Mouse (Mus musculus) hindbrain, embryonic 12.5 days (tissue): ENCODE measurements around the gene Abi1. TPM values are rescaled to one million over a fixed set of nuclear protein-coding genes. Genes with fewer than 3 reads are reported as not detected.
"Not testable (repeated sequence)": the region's sequence is repeated elsewhere in the genome, so short reads cannot be mapped to it uniquely, and the experiment has no call there.

Experiments used
- ATAC-seq: fragments of 200-750 bp; cut with Nextera tagmentation; 2 replicates; pipeline ENCODE4 v1.8.0; 2017; ENCODE audit warnings: moderate TSS enrichment; ENCODE audit not compliant: low FRiP score
- H3K27ac ChIP-seq: fragments of 300-500 bp; sonication (generic); 2 replicates; pipeline ENCODE4 v1.5.1; 2016; ENCODE audit warnings: mild to moderate bottlenecking
- H3K27me3 ChIP-seq: fragments of 300-500 bp; sonication (generic); 2 replicates; pipeline ENCODE4 v1.6.1; 2016; ENCODE audit warnings: mild to moderate bottlenecking
- H3K36me3 ChIP-seq: fragments of 300-500 bp; sonication (generic); 2 replicates; pipeline ENCODE4 v1.6.1; 2016; ENCODE audit warnings: mild to moderate bottlenecking
- H3K4me1 ChIP-seq: fragments of 300-500 bp; sonication (generic); 2 replicates; pipeline ENCODE4 v1.6.1; 2016
- H3K4me2 ChIP-seq: fragments of 300-500 bp; sonication (generic); replicated peaks from 2 replicates; pipeline ENCODE4 v1.6.1; 2016; ENCODE audit warnings: mild to moderate bottlenecking
- H3K4me3 ChIP-seq: fragments of 300-500 bp; sonication (generic); 2 replicates; pipeline ENCODE4 v1.5.1; 2016; ENCODE audit warnings: mild to moderate bottlenecking
- H3K9ac ChIP-seq: fragments of 300-500 bp; sonication (generic); 2 replicates; pipeline ENCODE4 v1.6.1; 2016; ENCODE audit warnings: mild to moderate bottlenecking, moderate library complexity
- H3K9me3 ChIP-seq: fragments of 300-500 bp; sonication (generic); replicated peaks from 2 replicates; pipeline ENCODE4 v1.6.1; 2016; ENCODE audit warnings: mild to moderate bottlenecking
- WGBS: fragments of 180-500 bp; shearing (Covaris S2); methylation state at CpG from one replicate; pipeline ENCODE4 v1.1.7; 2016; 5-methylcytosine and 5-hydroxymethylcytosine counted together
- polyA plus RNA-seq: library from polyadenylated mRNA; unstranded; fragments of >200 nt; fragmentation: Nextera tagmentation; extraction: Ambion mirVana; gene quantifications from 2 replicates; pipeline ENCODE4 v1.2.1, GENCODE M21; 2016

Abi1 gene
- polyA plus RNA-seq, 1 experiment from 2014 or later = 48.2 TPM

DNA sequence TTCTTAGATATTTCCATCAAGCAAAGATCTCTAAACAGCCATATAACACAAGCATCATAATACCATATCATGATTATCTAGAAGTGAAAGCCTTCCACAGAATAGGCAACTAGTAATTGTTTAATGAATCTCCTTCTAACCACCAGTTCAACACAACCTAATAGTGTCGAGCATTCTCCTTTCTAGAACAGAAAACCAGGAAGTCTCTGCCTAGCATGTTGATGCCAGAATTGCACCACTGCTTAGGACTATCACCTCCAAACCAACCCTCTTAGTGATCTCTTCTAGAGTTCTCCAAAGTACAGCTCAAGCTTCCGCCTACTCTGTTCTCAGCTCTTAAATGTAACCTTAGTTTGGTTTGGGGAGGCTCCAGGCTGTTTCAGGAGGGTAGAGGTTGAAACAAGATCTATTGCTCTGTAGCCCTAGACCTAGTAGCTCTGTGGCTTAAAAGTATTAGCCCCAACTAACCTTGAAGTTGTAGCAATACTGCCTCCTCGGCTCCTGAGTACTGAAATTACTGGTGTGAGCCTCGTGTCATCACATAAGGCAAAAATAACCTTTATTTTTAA, 16.2 kb downstream of the Abi1 start:
- WGBS = 94% methylated on average over 4 of the region's 4 CpGs
- no peak overlapping the region for H3K4me2 ChIP-seq
- H3K9me3 ChIP-seq = no peaks in the 10 kb centered on the region
- H3K27ac ChIP-seq = no peak overlapping the region
- H3K4me1 ChIP-seq = no peaks in the 10 kb centered on the region
- no peaks in the 10 kb centered on the region for H3K36me3 ChIP-seq
- no peak for ATAC-seq
- no peak overlapping the region for H3K4me3 ChIP-seq
- no peak overlapping the region for H3K9ac ChIP-seq
- H3K27me3 ChIP-seq = no peaks in the 10 kb centered on the region

DNA sequence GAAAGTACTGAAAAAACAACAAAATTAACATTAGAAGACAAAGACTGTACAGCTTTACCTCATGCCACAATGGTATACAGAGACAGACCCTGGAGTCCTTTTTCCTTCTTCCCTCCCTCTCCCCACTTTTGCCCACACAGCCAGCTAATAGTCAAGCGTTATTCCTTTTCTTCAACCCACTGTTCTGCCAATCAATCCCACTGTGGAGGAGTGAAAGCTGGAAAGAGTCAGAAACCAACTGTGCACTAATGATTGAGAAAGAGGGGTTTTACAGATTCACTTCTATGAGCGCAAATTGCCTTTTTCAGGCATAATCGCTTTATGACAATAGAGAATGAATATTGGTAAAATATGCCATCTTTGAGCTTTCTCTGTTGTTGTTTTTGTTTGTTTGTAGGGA, 17.0 kb downstream of the Abi1 start:
- Histone ChIP-seq H3K4me3 (no peak overlapping the region), H3K36me3 (no peaks in the 10 kb centered on the region), H3K4me1 (no peaks in the 10 kb centered on the region), H3K4me2 (no peak overlapping the region), H3K27me3 (no peaks in the 10 kb centered on the region), H3K27ac (no peak overlapping the region), H3K9me3 (no peaks in the 10 kb centered on the region), H3K9ac (no peak overlapping the region)
- no peak for ATAC-seq
- WGBS = 80% methylated on average over 3 of the region's 3 CpGs

DNA sequence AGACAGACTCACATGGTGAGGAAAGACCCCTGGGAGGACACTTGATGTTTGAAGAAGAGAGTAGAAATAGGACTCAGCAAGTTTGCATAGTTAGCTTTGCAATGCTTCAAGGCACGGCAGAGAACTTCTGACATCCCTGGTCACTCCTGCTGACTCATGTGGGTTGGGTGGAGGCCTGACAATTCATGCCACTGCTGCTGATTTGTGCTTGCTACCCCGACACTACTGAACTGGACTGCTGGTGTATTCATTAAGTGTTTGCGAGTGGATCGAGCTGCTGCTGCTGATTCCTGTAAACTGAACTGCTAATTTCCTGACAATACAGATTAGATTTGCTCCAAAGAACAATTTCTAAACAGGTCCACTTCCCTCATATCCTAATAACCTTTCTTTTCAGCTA, 18.3 kb downstream of the Abi1 start:
- no peak overlapping the region for H3K9ac ChIP-seq
- H3K4me1 ChIP-seq = no peaks in the 10 kb centered on the region
- ATAC-seq = no peak
- no peaks in the 10 kb centered on the region for H3K27me3 ChIP-seq
- WGBS = 55% methylated on average over 4 of the region's 4 CpGs
- H3K27ac ChIP-seq = no peak overlapping the region
- H3K4me2 ChIP-seq = no peak overlapping the region
- H3K4me3 ChIP-seq = no peak overlapping the region
- no peaks in the 10 kb centered on the region for H3K9me3 ChIP-seq
- no peaks in the 10 kb centered on the region for H3K36me3 ChIP-seq

DNA sequence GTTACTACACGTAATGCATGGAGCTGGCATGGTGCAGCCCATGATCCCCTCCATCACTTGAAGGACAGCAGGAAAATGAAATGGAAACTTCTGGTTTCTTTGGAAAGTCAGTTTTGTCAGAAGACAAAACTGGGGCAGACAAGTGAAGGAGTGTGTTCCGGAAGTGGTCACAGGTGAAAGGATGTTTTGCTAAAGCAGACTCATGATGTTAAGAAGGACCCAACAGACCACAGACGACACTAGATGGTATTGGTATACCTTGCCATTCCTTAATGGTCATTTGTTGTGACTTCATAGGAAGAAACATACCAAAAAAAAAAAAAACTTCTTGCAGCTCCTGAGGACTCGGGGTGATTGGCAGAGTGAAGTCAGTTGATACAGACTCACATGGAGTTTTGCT, 18.7 kb downstream of the Abi1 start:
- 83% methylated on average over 4 of the region's 4 CpGs for WGBS
- no peaks in the 10 kb centered on the region for H3K36me3 ChIP-seq

DNA sequence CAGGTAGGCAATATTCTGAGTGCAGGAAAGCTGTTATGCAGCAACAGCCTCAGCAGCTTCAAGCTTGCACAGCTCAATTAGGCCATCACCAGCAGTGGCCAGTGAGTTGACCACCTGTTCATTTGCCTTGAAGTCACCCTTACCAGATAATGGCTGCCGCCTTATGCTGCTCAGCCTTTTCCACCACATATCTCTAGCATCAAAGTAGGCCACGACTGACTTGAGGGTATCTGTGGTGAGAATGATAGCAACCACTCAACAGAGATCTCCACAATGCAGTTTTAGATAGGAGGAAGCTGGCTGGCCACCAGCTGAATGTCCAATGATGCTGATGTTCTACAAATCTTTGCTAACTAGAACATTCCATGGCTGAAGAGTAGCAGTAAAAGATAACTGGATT, 20.9 kb downstream of the Abi1 start:
- H3K27me3 ChIP-seq = no peaks in the 10 kb centered on the region
- no peaks in the 10 kb centered on the region for H3K9me3 ChIP-seq
- H3K36me3 ChIP-seq = no peaks in the 10 kb centered on the region
- H3K27ac ChIP-seq = no peak overlapping the region
- no peak overlapping the region for H3K9ac ChIP-seq
- no peak overlapping the region for H3K4me3 ChIP-seq
- ATAC-seq = no peak
- H3K4me2 ChIP-seq = no peak overlapping the region
- WGBS = 98% methylated on average over 2 of the region's 2 CpGs
- H3K4me1 ChIP-seq = 0 out of 2 replicates have a peak, but pooled peaks cover 4% of the 10 kb centered on the region

More for the DNA sequence above, 18.7 kb downstream of the Abi1 start:
- no peak overlapping the region for H3K9ac ChIP-seq
- no peak overlapping the region for H3K4me2 ChIP-seq
- H3K27ac ChIP-seq = no peak overlapping the region
- no peaks in the 10 kb centered on the region for H3K27me3 ChIP-seq
- H3K9me3 ChIP-seq = no peaks in the 10 kb centered on the region
- no peak for ATAC-seq
- no peaks in the 10 kb centered on the region for H3K4me1 ChIP-seq
- no peak overlapping the region for H3K4me3 ChIP-seq

DNA sequence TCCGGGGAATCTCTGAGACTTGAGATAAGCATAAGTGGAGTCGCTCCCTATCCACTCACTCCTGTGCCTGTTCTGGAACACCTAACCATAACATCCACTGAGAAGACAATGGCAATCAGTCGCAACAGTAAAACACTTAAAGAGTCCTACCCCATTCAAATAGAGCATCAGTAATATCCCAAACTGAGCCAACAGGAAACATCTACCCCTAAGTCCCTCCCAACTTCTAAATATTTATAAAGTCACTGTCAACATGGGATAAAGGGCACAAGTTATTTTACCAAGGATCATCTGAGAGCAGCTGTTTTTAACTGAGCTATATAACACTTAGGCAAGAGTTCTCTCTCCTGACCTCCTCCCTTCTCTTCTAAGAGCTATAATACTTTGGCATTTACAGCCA, 23.9 kb downstream of the Abi1 start:
- Histone ChIP-seq H3K4me3 (no peak overlapping the region), H3K27me3 (no peaks in the 10 kb centered on the region)
- ATAC-seq = no peak

DNA sequence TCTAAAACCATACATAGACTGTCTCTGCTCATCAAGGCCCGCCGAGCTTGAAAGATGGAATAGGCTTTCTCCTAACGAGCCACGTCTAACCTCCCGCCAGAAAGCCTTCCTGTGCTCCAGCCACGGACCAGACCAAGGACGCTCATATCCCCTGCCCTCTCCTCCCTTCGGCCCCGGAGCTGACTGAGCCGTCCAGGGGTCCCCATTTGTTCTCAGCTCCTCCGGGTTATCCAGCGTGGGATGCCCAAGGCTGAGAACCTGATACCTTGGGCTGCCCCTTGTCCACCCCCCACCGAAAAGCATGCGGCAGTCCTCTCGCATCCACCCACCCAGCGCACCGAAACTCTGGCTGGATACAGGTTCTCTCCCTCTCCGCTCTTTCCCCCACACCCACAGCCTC, 24.7 kb downstream of the Abi1 start:
- no peaks in the 10 kb centered on the region for H3K27me3 ChIP-seq
- 0 out of 2 replicates have a peak, but pooled peaks cover 4% of the 10 kb centered on the region for H3K4me1 ChIP-seq
- no peak for ATAC-seq
- H3K36me3 ChIP-seq = no peaks in the 10 kb centered on the region
- no peaks in the 10 kb centered on the region for H3K9me3 ChIP-seq
- no peak overlapping the region for H3K4me2 ChIP-seq
- no peak overlapping the region for H3K9ac ChIP-seq
- no peak overlapping the region for H3K27ac ChIP-seq
- no peak overlapping the region for H3K4me3 ChIP-seq
- 48% methylated on average over 18 of the region's 18 CpGs for WGBS

More for the DNA sequence above, 23.9 kb downstream of the Abi1 start:
- Histone ChIP-seq H3K27ac (no peak overlapping the region), H3K36me3 (no peaks in the 10 kb centered on the region), H3K4me2 (no peak overlapping the region), H3K9ac (no peak overlapping the region), H3K4me1 (0 out of 2 replicates have a peak, but pooled peaks cover 4% of the 10 kb centered on the region), H3K9me3 (no peaks in the 10 kb centered on the region)
- WGBS = 82% methylated on average over 3 of the region's 3 CpGs

DNA sequence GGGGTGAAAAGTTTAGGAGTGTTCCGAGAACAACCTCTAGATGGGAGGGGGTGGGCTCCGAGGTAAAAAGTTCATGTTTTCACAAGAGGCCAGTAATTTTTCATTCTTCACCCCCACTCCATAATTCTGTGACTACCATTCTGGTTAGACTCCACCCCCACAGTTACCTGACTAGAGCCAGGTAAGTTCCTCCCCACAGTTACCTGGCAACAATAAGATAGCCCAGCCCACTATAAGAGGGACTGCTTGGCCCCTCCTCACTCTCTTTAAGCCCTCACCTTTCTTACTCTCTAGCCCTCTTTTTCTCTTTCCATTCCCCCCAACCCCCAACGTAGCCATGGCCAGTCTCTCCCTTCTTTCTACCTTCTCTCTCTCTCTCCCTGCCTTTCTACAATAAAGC, 25.1 kb downstream of the Abi1 start:
- H3K27ac ChIP-seq, H3K4me2 ChIP-seq, H3K36me3 ChIP-seq, H3K9ac ChIP-seq, ATAC-seq, H3K4me3 ChIP-seq, H3K4me1 ChIP-seq, H3K27me3 ChIP-seq, H3K9me3 ChIP-seq: not testable (repeated sequence)
- WGBS = 68% methylated on average over 3 of the region's 3 CpGs

DNA sequence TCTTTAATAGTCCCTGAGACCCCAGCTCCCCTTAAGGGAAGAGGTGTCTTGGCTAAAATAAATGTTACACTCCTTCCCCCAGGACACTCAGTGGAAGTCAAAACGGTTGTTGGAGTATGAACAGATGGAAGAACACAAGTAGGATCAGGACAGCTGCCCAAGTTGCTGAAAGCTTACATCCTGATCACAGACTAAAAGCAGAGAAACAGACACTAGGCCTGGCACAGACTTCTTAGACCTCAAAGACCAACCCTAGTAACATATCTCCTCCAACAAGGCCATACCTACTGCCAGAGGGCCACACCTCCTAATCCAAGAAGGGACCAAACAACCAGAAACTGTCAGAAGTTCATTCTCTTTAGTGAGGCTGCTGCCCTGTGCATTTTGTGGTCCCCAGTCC, 31.8 kb downstream of the Abi1 start:
- ATAC-seq = no peak
- no peak overlapping the region for H3K4me2 ChIP-seq
- WGBS = 91% methylated on average over 1 of the region's 1 CpGs
- H3K4me3 ChIP-seq = no peak overlapping the region
- H3K36me3 ChIP-seq = peaks cover 4% of the 10 kb centered on the region; the same call in 1 of the 2 replicates
- no peaks in the 10 kb centered on the region for H3K27me3 ChIP-seq
- H3K4me1 ChIP-seq = no peaks in the 10 kb centered on the region
- H3K9ac ChIP-seq = no peak overlapping the region
- H3K9me3 ChIP-seq = no peaks in the 10 kb centered on the region
- no peak overlapping the region for H3K27ac ChIP-seq

DNA sequence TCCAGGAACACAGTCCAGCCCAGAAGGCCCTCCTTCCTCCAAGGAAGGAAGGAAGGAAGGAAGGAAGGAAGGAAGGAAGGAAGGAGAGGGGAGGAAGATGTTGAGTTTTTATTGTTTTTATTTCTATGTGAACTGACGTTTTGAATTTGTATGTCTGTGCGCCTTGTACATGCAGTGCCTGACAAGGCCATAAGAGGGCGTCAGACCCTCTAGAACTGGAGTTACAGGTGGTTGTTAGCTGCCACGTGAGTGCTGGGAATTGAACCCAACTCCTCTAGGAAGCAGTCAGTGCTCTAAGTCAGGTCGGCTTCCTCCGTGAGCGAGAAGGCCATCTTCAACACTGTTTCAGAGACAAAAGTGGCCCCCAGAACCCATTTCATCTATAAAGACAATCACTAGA, 32.5 kb downstream of the Abi1 start:
- Histone ChIP-seq H3K27ac (no peak overlapping the region), H3K36me3 (peaks cover 4% of the 10 kb centered on the region; the same call in 1 of the 2 replicates), H3K4me1 (no peaks in the 10 kb centered on the region), H3K4me3 (no peak overlapping the region), H3K4me2 (no peak overlapping the region), H3K9ac (no peak overlapping the region), H3K9me3 (no peaks in the 10 kb centered on the region), H3K27me3 (no peaks in the 10 kb centered on the region)
- WGBS = 86% methylated on average over 7 of the region's 7 CpGs
- no peak for ATAC-seq

DNA sequence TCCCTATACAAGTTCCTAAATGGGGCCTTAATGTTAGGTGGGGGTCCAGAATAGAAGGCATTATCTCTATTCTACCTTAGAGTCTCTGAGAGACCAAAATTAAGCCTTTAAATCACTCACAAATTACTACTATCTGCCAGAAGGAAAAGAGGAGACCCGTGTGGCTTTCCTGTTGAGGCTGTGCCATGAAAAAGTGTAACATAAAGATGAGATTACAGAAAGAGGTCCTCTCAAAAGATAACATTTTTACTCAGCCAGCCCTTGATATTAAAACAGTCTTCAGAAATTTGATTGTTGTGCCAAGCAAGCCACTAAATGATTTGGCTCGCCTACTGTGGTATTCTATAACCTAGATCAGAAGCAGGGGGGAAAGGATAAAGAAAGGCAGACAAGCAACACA, 32.9 kb downstream of the Abi1 start:
- H3K4me3 ChIP-seq = no peak overlapping the region
- no peak overlapping the region for H3K9ac ChIP-seq
- no peak overlapping the region for H3K27ac ChIP-seq
- WGBS = 85% methylated on average over 2 of the region's 2 CpGs
- no peak for ATAC-seq
- no peaks in the 10 kb centered on the region for H3K4me1 ChIP-seq
- H3K9me3 ChIP-seq = no peaks in the 10 kb centered on the region
- peaks cover 4% of the 10 kb centered on the region; the same call in 1 of the 2 replicates for H3K36me3 ChIP-seq
- no peak overlapping the region for H3K4me2 ChIP-seq
- no peaks in the 10 kb centered on the region for H3K27me3 ChIP-seq

DNA sequence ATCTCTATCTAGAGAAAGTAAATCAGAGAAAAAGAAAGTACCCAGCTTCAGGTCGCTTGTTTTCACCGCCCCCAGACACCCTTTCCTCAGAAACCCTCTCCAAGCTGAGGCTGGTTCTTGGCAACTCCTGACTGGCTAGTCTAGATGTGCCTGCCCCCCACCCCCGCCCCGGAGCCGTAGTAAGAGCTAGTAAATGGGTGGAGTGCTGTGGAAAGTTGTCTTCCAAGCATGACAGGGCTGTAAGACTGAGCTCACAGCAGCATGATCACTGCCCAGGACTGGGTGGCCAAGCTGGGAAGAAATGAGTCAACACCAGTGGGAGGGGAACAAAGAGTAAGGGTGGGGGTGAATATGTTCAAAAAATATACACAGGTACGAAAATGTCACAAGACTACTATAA, 33.8 kb downstream of the Abi1 start:
- no peak overlapping the region for H3K4me2 ChIP-seq
- H3K27ac ChIP-seq = no peak overlapping the region
- peaks cover 4% of the 10 kb centered on the region; the same call in 1 of the 2 replicates for H3K36me3 ChIP-seq
- H3K9me3 ChIP-seq = no peaks in the 10 kb centered on the region
- H3K4me1 ChIP-seq = no peaks in the 10 kb centered on the region
- no peak for ATAC-seq
- H3K9ac ChIP-seq = no peak overlapping the region
- H3K27me3 ChIP-seq = no peaks in the 10 kb centered on the region
- no peak overlapping the region for H3K4me3 ChIP-seq
- WGBS = 85% methylated on average over 6 of the region's 6 CpGs

DNA sequence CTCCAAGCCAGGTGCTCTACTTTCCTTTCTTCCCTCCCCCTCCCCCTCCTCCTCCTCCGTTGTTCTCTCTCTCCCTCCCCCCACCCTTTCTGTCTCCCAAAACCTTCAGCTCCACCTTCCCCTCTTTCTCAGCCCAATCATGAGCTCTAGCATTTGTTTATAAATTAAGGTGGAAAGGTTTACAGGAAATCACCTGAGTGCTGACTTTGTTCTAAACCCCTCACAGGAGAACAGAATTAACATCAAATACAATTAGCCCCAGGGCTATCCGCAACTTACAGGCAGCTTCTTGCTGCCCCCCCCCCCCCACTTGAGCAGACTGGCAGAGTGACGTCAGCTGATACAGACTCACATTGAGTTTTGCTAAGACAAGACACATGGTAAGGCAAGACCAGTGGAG, 37.4 kb downstream of the Abi1 start:
- Histone ChIP-seq H3K4me2 (no peak overlapping the region), H3K27me3 (no peaks in the 10 kb centered on the region), H3K36me3 (peaks cover 2% of the 10 kb centered on the region; the same call in 1 of the 2 replicates), H3K27ac (no peak overlapping the region), H3K9ac (no peak overlapping the region), H3K4me1 (no peaks in the 10 kb centered on the region), H3K4me3 (no peak overlapping the region), H3K9me3 (no peaks in the 10 kb centered on the region)
- WGBS = 62% methylated on average over 3 of the region's 3 CpGs
- ATAC-seq = no peak
